Mouse (Mus musculus): ENCODE measurements at regions not wholly inside any gene's neighbourhood (a gene's known extent, or its start where the extent isn't known, plus 50 kb on each side); places are given as distances from the start of the nearest gene placed in this dataset.

- ATAC-seq: no peak
Measured at GRCm38 (mm10) chr11:112649298-112649697, 132.7 kb upstream of the Sox9 start.

- ATAC-seq: no peak
Measured at GRCm38 (mm10) chr11:112657410-112658159, 124.4 kb upstream of the Sox9 start.

- no peak for ATAC-seq
Measured at GRCm38 (mm10) chr11:112659911-112660310, 122.1 kb upstream of the Sox9 start.

GRCm38 (mm10) chr11:112661426-112661825 lies 120.6 kb upstream of the Sox9 start:
- no peak for ATAC-seq

- ATAC-seq: no peak
Measured at GRCm38 (mm10) chr11:112667311-112667710, 114.7 kb upstream of the Sox9 start.

- no peak for ATAC-seq
Measured at GRCm38 (mm10) chr11:112672086-112672485, 109.9 kb upstream of the Sox9 start.

GRCm38 (mm10) chr11:112690047-112690446 lies 92.0 kb upstream of the Sox9 start:
- no peak for ATAC-seq

GRCm38 (mm10) chr11:112706091-112706490 lies 75.9 kb upstream of the Sox9 start:
- no peak for ATAC-seq

GRCm38 (mm10) chr11:112708119-112708730 lies 73.8 kb upstream of the Sox9 start:
- no peak for ATAC-seq

- no peak for ATAC-seq
Measured at GRCm38 (mm10) chr11:112711656-112712055, 70.4 kb upstream of the Sox9 start.

- no peak for ATAC-seq
Measured at GRCm38 (mm10) chr11:112718547-112718946, 63.5 kb upstream of the Sox9 start.

GRCm38 (mm10) chr11:112720652-112721051 lies 61.4 kb upstream of the Sox9 start:
- no peak for ATAC-seq

- ATAC-seq: no peak
Measured at GRCm38 (mm10) chr11:112722936-112723335, 59.1 kb upstream of the Sox9 start.

GRCm38 (mm10) chr11:112728154-112728952 lies 53.7 kb upstream of the Sox9 start:
- no peak for ATAC-seq

All from inflammation-experienced regulatory T-cells, adult 6 months (primary cell).